Mouse (Mus musculus) mammary gland, adult 2 months (tissue): ENCODE data around the gene Krt27. TPM values are rescaled to one million over a fixed set of nuclear protein-coding genes. Genes with fewer than 3 reads are reported as not detected.

Source experiments
- polyA plus RNA-seq: library from polyadenylated mRNA; depleted of rRNA; stranded (reverse); fragments of >200 nt; gene quantifications from 2 replicates; pipeline ENCODE4 v1.2.3, GENCODE M21; 2012; ENCODE audit warnings: low replicate concordance; rRNA removed

Krt27 gene
- not detected in 2 replicates for polyA plus RNA-seq

GRCm38 (mm10) chr11:99351004-99351403, at the start of gene Krt27:
Krt27 (minus strand) TSS chr11:99351104.

DNA sequence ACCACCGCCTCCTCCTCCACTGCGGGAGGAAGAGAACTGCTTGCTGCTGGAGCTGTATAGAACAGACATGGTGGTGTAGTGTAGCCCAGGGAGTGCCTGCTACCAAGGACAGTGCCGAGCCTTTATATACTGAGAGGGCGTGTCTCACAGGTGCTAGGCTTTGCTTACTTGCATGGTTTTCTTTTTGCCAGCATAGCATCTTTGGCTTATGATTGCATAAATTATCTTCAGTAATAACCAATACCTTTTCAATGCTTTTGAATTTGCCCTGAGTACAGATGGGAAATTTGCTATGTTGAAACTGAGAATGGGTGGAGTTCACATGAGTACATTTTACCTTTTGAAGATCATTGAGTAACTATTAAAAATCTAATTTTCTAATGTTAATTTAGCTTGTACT, 38.4 kb upstream of the Krt27 start, which contains the start of gene Krt10:
Gene Krt10 (minus strand): TSS at position 101 of the 400 bp plus-strand sequence.

GRCm38 (mm10) chr11:99374803-99375202, 23.9 kb upstream of the Krt27 start, which contains the start of gene Krt28:
Krt28 (minus strand) TSS chr11:99374903.

GRCm38 (mm10) chr11:99337866-99338265, 13.0 kb downstream of the Krt27 start, which contains the start of gene Krt26:
Krt26 (minus strand) TSS chr11:99337966.

DNA sequence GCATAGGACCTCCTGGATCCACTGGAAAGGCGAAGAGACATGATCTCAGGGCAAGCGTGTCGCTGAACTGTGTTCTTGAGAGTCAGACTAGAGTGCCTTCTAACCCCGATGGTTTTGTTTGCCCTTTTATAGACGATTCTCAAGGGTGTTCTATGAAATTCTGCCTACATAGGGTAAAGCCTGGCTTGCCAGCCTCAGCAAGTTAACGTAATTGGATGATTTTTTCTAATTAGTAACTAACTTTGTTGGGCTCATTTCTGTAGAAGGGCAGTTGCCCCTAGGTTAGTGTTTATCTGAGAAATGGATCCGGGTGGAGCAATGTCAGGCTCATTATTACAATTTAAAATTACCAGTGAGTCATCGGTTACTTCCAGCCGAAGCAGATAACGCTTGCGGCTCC, 28.1 kb downstream of the Krt27 start, which contains the start of gene Krt25:
Gene Krt25 (minus strand): TSS at position 101 of the 400 bp plus-strand sequence.

Other genes with a start within 250 kb of the Krt27 start
- gene Ccr7, start 196.0 kb downstream of the Krt27 start, polyA plus RNA-seq, result 92.7 and 174 TPM in 2 replicates
- gene Smarce1, start 120.1 kb downstream of the Krt27 start, polyA plus RNA-seq, result 14.3 and 17.3 TPM in 2 replicates
- 0.32 and 0.82 TPM in 2 replicates for gene Krt222, start 107.0 kb downstream of the Krt27 start, polyA plus RNA-seq
- 0.17 TPM in 1 of 2 replicates, not detected in the other for gene Krt24, start 65.8 kb downstream of the Krt27 start, polyA plus RNA-seq
- not detected in 2 replicates for gene Krt25, start 28.2 kb downstream of the Krt27 start, polyA plus RNA-seq
- gene Krt26, start 13.1 kb downstream of the Krt27 start, polyA plus RNA-seq, result not detected in 2 replicates
- not detected in 2 replicates for gene Krt28, start 23.8 kb upstream of the Krt27 start, polyA plus RNA-seq
- 2.3 and 24.1 TPM in 2 replicates for gene Krt10, start 38.3 kb upstream of the Krt27 start, polyA plus RNA-seq
- gene Krt12, start 71.2 kb upstream of the Krt27 start, polyA plus RNA-seq, result not detected in 2 replicates
- gene Krt20, start 87.0 kb upstream of the Krt27 start, polyA plus RNA-seq, result 0.13 and 0.25 TPM in 2 replicates
- gene Krt23, start 142.0 kb upstream of the Krt27 start, polyA plus RNA-seq, result 2.8 and 3.9 TPM in 2 replicates
- gene Krt39, start 170.2 kb upstream of the Krt27 start, polyA plus RNA-seq, result not detected in 2 replicates
- not detected in 2 replicates for gene Krt40, start 192.1 kb upstream of the Krt27 start, polyA plus RNA-seq
- gene Krtap3-3, start 199.8 kb upstream of the Krt27 start, polyA plus RNA-seq, result not detected in 2 replicates
- 0.43 and 2.2 TPM in 2 replicates for gene Krtap3-2, start 205.7 kb upstream of the Krt27 start, polyA plus RNA-seq
- not detected in 2 replicates for gene Gm11939, start 208.4 kb upstream of the Krt27 start, polyA plus RNA-seq
- not detected in 2 replicates for gene Krtap3-1, start 215.5 kb upstream of the Krt27 start, polyA plus RNA-seq
- not detected in 2 replicates for gene Krtap1-5, start 229.9 kb upstream of the Krt27 start, polyA plus RNA-seq
- not detected in 2 replicates for gene Krtap1-4, start 232.6 kb upstream of the Krt27 start, polyA plus RNA-seq
- not detected in 2 replicates for gene Krtap1-3, start 240.2 kb upstream of the Krt27 start, polyA plus RNA-seq
- not detected in 2 replicates for gene Krtap9-3, start 247.0 kb upstream of the Krt27 start, polyA plus RNA-seq